Mouse (Mus musculus) cerebellum, adult 8-10 months (tissue): ENCODE results near the gene Map3k19.
A peak's percentile ranks its signal among the peaks of the same experiment; 100 is the strongest.

ENCODE experiments used
- DNase-seq: peaks from one replicate; pipeline ENCODE4 v3.0.0; 2022

The Map3k19 gene

DNA sequence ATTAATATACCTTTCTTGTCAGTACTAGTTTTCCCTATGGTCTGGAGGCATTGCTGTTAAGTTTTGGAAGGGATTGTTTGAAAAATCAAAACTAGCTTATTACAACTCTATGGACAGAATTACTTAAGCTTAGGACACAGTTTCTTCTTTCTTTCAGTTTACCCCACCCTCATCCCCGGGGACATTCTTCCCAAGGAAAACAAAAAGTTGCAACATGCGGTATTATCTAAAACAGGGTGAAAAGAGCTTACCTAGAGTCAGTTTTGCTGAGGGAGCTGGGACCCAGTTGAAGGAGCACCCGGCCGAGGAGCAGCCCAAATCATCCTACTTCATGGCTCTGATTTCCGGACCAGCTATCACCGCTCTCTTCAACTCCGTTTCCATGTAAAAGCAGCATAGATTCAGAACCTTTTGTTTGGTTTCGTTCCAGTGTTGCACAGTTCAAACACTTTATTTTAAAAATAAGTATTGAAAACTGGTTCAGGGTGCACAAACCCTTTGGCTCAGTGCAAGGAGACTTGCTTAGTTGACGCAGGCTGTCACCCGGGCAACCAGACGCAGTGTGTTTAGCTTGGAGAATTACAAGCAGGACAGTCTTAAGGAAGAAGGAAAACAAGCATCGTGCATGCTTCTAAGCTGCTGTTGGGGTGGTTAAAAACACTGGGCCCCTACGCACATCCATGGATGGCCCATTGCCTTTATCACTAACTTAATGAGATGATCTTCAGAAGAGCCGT lies at the start of gene Map3k19:
TSS of gene Map3k19 (minus strand) at position 546 of the 737 bp plus-strand sequence.
- no peak for DNase-seq

DNA sequence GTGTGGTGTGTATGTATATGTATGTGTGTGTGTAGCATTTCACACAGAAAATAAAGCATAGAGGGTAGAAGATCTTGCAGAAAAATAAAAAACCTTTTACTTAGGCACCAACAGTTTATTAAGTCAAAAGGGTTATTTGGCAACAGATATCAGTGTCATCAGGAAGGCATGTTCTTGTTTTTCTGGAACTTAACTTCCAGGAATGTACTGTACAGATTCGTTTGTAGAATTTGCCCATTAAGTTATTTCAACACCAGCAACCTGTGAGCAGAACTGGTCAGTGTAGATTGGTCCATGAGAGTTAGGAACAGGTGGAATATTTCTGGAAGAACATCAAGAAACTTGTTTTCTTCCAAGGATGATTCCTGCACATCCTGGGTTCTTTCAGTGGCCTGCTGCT lies 44.6 kb upstream of the Map3k19 start:
- DNase-seq = no peak

GRCm38 (mm10) chr1:127869276-127869675 lies 14.4 kb upstream of the Map3k19 start:
- DNase-seq = no peak

DNA sequence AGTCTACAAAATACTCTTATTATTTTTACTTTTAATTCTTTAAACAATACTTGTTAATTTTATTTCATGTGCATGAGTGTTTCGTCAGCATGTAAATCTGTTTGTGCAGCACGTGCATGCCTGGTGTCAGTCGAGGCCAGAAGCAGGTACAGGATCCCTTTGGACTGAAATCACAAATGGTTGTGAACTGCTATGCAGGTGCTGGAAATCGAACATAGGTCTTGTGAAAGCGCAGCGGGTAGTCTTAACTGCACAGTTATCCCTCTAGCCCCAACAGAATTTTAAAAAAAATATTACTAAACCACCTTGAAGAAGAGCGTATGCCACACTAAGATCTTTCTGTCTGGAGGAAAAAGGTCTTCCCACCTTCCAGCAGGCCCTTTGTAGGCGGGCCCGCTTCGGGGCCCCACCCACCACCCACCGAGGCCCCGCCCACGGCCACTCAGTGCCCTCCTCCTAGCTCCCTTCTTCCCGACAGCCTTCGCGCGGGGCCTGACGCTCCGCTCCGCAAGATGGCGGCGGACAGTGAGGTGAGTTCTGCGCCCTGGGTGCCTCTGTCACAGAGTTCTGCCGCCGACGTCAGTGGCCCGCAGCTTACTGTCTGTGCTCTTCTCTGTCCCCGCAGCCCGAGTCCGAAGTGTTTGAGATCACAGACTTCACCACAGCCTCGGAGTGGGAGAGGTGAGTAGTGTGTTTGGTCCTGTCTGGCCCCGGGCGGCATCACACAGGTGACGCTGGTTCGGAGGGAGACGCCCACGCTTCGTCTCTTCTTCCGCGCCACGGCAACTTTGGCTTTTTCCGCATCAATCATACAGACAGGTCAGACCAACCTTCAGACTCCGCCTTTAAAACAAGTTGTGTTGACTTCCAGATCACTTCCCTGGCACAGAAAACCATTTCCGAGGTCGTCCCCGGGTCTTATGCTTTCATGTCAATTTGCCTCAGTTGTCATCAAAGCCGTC lies 13.8 kb upstream of the Map3k19 start, which contains the start of gene Rab3gap1:
TSS of gene Rab3gap1 (plus strand) at position 474 of the 962 bp plus-strand sequence.
- DNase-seq = peak; percentile 88

DNA sequence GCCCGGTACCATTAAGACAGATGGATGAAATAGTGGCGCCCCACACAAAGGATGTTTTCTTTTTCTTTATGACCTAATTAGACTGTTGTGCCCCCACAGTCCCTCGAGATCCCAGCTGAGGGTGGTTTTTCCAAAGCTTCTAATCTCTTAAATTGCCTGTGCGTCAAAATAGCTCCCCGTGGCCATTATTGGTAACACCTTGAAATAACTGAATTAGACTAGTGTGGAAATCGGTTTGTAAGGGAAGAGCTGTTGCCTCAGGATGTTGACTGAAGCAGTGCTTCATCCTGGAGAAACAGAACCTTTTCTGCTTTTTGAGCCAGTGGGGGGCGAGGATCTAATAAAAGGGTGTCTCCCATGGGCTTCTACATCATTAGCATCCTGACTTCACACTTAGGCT lies 9.0 kb upstream of the Map3k19 start:
- DNase-seq = no peak

GRCm38 (mm10) chr1:127861900-127862299 lies 7.1 kb upstream of the Map3k19 start:
- no peak for DNase-seq

DNA sequence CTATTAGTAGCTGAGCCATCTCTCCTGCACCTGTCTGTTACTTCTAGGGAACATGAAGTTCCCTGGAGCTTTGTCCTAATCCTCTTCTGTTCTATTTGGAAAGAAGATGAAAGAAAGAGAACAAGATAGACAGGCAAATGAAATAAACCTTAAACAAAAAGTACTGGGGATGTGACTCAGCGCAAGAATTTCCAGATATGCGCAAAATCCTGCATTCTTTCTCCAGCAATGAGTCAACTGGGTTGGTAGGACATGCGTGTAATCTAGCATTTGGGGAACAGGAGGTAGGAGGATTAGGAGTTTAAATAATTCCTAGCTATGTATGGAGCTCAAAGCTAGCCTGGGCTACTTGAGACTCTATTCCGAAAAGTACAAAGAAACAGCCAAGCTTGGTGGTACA lies 5.7 kb upstream of the Map3k19 start:
- DNase-seq = no peak

DNA sequence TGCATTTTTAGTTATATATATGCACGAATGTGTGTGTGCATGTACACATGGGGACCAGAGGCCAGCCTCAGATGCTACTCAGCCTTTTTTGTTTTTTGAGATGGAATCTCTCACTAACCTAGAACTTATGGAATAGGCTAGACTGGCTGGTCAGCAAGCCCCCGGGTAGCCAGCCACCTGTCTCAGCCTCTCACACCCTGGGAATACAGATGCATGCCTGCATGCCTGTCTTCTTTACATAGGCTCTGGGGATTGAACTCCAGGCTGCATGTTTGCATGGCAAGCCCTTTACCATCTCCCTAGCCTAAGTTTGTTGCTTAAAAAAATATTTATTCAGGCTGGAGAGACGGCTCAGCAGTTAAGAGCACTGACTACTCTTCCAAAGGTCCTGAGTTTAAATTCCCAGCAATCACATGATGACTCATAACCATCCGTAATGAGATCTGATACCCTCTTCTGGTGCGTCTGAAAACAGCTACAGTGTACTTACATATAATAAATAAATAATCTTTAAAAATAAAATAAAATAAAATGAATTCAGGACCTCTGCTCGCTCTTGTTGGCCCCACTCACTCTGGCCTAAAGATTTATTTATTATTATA lies 5.1 kb upstream of the Map3k19 start:
- no peak for DNase-seq

DNA sequence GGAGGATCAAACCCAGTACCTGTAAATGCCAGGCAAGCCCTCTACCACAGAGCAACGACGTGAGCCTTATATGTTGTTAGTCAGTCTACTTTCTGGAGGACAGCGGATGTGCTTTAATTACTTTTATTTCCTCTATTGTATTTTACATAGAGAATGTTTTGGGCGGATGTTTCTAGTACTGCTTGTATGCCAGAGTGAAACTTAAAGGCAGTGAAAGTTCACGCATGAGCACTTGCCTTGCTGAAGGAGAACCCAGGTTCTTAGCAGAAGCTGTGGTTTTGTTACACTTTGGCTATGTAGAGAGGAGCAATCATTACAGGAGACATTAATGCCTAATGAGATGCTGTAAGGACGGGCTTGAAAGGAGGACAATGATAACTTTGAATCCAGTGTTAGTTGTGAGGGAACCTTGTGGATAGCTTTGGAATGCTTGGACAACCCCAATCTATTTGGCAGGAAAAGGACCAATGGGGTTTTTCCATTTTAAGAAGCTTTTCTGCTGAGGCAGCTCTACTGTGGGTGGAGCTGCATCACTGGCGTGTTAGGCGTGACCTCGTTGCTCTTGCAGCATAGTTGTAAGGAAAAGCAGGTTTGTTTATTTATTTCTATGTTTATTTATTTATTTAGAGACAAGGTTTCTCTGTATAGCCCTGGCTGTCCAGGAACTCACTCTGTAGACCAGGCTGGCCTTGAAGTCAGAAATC lies 4.3 kb upstream of the Map3k19 start:
- DNase-seq = no peak

DNA sequence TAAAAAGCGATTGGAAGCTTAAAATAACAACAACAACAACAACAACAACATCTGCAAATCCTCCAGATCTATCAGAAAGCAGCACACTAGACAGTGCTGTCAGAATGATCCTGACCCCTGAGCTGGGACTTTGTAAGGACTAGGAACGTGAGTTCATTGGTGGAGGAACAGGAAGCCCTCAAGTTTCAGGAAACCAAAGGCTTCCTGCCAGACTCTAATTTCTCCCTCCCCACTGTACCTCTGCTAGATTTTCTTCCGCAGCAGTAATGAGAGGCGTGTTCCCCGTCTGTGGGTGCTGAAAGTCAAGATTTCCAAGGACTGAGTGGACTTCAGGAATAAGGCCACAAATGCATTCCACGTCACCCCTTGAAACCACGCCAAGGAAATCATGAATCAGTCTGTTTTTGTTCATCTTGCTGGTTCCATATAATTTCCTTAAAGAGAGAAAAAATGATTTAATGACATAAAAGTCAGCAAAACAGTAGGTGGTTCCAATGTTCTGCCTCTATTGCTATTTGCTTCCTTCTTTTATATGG lies 4.7 kb downstream of the Map3k19 start:
- no peak for DNase-seq

GRCm38 (mm10) chr1:127845472-127845871 lies 9.4 kb downstream of the Map3k19 start:
- DNase-seq = no peak

DNA sequence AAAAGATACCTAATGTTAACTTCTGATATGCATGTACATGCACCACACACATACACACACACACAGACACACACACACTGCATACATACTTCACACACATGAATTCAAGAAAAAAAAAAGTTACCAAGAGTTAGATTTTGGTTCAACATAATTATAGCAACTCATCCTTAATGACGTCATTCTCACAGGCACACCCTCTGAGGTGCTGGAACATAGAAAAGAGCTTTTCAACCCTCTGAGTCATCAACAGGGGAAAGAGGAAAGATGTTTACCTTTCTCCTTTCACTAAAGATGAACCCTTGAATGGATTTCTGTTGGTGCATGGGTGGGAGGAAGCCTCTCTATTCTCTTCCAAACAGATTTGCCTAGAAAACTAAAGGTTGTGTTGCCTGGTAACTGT lies 16.2 kb downstream of the Map3k19 start:
- no peak for DNase-seq

- no peak for DNase-seq
These were observed 18.2 kb downstream of the Map3k19 start for GRCm38 (mm10) chr1:127836619-127837018.

GRCm38 (mm10) chr1:127834202-127834601 lies 20.6 kb downstream of the Map3k19 start:
- DNase-seq = no peak

DNA sequence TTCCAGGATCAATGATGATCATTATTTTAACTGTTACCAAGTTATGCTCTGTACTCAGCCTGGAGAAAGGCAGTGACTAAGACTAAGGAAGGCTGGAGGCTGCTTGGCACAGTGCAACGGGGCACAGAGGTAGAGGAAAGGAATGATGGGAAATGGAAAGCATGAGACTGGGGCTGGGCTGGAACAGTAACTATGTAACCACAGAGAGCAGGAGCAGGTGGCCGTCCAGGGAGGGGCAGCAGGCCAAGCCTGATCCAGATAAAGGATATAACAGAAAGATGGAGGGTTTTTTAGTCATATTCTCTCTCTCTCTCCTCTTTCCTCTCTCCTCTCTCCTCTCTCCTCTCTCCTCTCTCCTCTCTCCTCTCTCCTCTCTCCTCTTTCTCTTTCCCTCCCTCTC lies 21.1 kb downstream of the Map3k19 start:
- DNase-seq = no peak

DNA sequence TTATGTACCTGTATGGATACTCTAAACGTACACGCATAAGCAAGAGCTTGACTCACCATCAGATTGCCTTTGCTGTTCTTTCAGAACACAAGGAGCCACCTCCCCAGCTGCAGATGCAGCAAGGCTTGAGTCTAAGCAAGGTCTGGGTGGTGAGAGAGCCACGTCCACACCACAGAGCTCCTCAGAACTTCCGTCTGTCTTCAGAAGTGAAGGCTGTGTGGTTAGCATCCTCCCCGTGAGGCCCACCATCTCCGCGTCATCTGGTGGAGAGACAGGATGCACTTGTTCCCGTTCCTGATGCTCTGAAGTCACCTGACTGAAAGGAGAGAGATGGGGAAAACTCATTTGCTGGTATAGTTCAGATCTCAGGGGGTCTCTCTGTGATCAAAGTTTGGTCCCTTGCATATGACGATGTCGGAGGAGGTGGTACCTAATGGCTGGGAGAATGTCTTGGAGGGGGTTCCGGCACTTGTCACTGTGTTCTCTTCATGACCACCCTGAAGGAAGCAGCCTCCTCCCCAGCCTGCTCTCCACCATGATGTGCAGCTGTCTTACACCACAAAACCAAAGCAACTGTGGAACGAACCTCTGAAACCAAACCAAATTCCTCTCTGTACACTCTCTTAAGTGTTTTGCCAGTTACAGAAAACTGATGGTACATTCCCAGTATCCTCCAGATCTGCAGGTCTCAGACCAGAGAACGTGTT lies 24.5 kb downstream of the Map3k19 start:
- no peak for DNase-seq

DNA sequence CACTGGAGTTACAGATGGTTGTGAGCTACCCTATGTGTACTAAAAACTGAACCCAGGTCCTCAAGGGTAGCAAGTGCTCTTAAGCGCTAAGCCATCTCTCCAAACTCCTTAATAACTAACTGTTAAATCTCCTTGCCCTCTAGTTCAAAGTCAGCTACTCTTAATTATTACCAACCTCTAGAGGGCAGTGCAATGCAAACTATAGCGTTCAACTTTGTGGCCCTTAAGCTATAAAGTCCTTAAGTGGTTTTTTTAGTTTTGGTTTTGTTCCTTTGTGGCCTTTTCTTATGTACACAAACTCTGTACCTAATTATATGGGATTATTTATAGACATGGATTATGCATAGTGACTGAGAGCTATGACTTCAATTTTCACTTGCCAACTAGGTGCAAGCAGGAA lies 27.5 kb downstream of the Map3k19 start:
- peak; percentile 25 for DNase-seq

DNA sequence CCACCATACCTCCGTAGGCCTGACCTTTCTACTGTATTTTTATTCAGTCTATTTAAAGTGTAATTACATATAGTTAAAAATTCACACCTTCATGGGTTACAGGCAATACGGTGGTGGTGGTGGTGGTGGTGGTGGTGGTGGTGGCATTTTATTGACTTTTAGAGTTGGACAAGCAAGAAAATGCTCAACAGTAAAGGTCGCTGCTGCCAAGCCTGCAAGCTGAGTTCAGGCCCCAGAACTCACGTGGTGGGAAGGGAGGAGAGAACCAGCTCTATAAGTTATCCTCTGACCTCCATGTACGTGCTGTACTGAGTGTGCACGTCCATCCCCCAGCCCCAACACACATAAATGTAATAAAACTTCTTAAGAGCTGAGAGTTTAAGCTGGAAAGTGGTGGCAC lies 38.5 kb downstream of the Map3k19 start:
- DNase-seq = no peak

DNA sequence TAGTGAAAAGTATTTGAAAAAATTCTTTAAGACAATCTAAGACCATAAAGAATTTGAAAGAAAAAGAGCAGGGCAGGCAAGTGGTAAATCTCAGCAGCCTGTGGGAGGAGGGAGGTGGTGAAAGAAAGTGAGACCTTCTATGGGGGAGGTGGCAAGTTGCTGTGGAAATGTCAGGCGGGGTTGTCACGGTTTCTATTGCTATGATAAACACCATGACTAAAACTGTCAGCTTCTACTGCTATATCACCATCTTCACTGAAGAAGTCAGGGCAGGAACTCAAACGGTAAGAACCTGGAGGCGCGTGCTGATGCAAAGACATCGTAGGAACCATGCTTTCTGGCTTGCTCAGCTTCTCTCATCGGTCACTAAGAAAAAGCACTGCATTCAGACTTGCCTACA lies 41.9 kb downstream of the Map3k19 start:
- no peak for DNase-seq

- no peak for DNase-seq
These were observed 46.2 kb downstream of the Map3k19 start for GRCm38 (mm10) chr1:127808671-127809070.

DNA sequence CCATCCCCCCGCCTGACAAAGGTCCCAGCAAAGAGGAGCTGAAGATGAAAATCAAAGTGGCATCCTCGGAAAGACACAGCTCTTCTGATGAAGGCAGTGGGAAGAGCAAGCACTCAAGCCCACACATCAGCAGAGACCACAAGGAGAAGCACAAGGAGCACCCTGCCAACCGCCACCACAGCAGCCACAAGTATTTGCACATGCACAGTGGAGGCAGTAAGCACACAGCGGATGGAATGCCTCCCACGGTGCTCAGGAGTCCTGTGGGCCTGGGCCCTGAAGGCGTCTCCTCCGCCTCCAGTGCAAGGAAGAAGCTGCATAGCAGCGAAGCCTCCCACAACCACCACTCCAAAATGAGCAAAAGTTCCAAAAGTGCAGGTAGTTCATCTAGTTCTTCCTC lies 51.9 kb downstream of the Map3k19 start:
- DNase-seq = no peak

GRCm38 (mm10) chr1:127796752-127797151 lies 58.1 kb downstream of the Map3k19 start:
- no peak for DNase-seq
